Mouse (Mus musculus) ES-Bruce4 (cell line): ENCODE results near the gene 3300002I08Rik. TPM values are rescaled to one million over a fixed set of nuclear protein-coding genes. Genes with fewer than 3 reads are reported as not detected.
"Not testable (repeated sequence)": the region's sequence is repeated elsewhere in the genome, so short reads cannot be mapped to it uniquely, and the experiment has no call there.

Experiments
- H3K27ac ChIP-seq: 2 replicates; pipeline ENCODE4 v1.5.1; 2012; ENCODE audit warnings: low read length, inconsistent platforms; ENCODE audit not compliant: insufficient read depth
- H3K27me3 ChIP-seq: 2 replicates; pipeline ENCODE4 v1.6.1; 2012; ENCODE audit warnings: mild to moderate bottlenecking, low read length, inconsistent platforms; ENCODE audit not compliant: control insufficient read depth, poor library complexity, insufficient read depth, severe bottlenecking
- H3K36me3 ChIP-seq: 2 replicates; pipeline ENCODE4 v1.6.1; 2012; ENCODE audit warnings: inconsistent platforms, mild to moderate bottlenecking, low read length, moderate library complexity; ENCODE audit not compliant: control insufficient read depth, poor library complexity, insufficient read depth, severe bottlenecking
- H3K4me1 ChIP-seq: one replicate; pipeline ENCODE4 v1.8.1; 2011; ENCODE audit warnings: low read length; ENCODE audit not compliant: control insufficient read depth, insufficient read depth
- H3K4me3 ChIP-seq: 2 replicates; pipeline ENCODE4 v1.5.1; 2011; ENCODE audit warnings: low read depth, mild to moderate bottlenecking, low read length
- H3K9ac ChIP-seq: 2 replicates; pipeline ENCODE4 v1.6.1; 2012; ENCODE audit warnings: low read depth, mild to moderate bottlenecking, inconsistent platforms; ENCODE audit not compliant: poor library complexity, severe bottlenecking
- H3K9me3 ChIP-seq: replicated peaks from 2 replicates; pipeline ENCODE4 v1.6.1; 2012; ENCODE audit warnings: mild to moderate bottlenecking, low read length, inconsistent platforms; ENCODE audit not compliant: control insufficient read depth, poor library complexity, insufficient read depth, severe bottlenecking
- CTCF ChIP-seq: IDR thresholded peaks from one replicate; pipeline ENCODE4 v1.8.1; 2011; ENCODE audit warnings: low read depth, low read length
- EP300 ChIP-seq: IDR thresholded peaks from 2 replicates; pipeline ENCODE4 v1.6.1; 2011; ENCODE audit warnings: low read depth, low read length; ENCODE audit not compliant: insufficient read depth
- POLR2A ChIP-seq: IDR thresholded peaks from one replicate; pipeline ENCODE4 v1.8.1; 2011; ENCODE audit warnings: low read length; ENCODE audit not compliant: insufficient read depth
- polyA plus RNA-seq: library from polyadenylated mRNA; stranded (reverse); fragments of >200 nt; gene quantifications from 2 replicates; pipeline ENCODE4 v1.2.4, GENCODE M21; 2011; ENCODE audit warnings: low read depth; ENCODE audit not compliant: missing spikeins, insufficient read depth, insufficient read length

3300002I08Rik gene
- polyA plus RNA-seq, 1 experiment = 7.8 TPM

DNA sequence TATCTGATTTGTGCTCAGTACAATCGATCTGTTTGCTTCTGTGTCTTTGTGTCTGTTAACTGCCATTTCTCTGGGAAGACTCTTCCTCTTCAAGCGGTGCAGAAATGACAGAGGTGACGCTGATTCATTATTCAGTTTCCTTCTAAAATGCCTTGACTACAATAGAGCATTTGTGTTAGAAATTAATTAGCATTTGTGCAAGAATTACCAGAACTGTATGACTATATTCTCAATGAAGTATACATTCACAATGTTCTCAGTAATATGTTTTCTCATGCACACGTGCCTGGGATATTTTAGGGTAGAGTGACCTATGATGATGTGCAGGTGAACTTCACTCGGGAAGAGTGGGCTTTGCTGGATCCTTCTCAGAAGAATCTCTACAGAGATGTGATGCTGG is 39.2 kb downstream of the 3300002I08Rik start, which contains the start of gene Gm10130:
Gm10130 (plus strand) TSS at position 301 of the 400 bp plus-strand sequence.
- TF ChIP-seq POLR2A (no peak), EP300 (no peak), CTCF (no peak)
- Histone ChIP-seq H3K9me3 (no peaks in the 10 kb centered on the region; the same call in 1 of the 2 replicates), H3K27me3 (no peaks in the 10 kb centered on the region), H3K36me3 (peaks cover 19% of the 10 kb centered on the region), H3K4me1 (no peaks in the 10 kb centered on the region), H3K9ac (no peak within 1 kb of the TSS), H3K27ac (no peak within 1 kb of the TSS), H3K4me3 (no peak within 1 kb of the TSS)

DNA sequence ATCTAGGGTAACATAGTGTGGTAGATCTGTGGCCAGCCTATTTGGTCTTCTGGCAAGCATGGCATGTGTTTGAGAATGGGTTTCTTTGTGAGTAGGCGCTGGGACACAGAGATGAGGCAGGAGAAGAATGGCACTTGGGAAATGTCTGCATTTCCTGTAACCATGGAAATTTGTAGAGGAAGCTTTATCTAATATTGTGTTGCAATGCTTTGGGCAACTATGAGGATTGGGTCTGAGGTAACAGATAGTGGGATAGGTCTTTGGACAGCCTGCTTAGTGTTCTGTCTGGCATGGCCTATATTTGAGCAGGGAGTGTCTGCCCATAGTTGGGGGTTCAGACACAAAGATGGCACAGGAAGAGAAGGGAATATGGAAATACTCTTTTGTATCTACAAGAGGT is 43.6 kb downstream of the 3300002I08Rik start:
- Histone ChIP-seq H3K27ac (no peak overlapping the region), H3K4me1 (no peaks in the 10 kb centered on the region), H3K9ac (no peak overlapping the region), H3K36me3 (peaks cover 21% of the 10 kb centered on the region), H3K9me3 (no peaks in the 10 kb centered on the region; the same call in 1 of the 2 replicates), H3K27me3 (no peaks in the 10 kb centered on the region), H3K4me3 (no peak overlapping the region)
- TF ChIP-seq POLR2A = no peak

GRCm38 (mm10) chr2:150316140-150316539 is 46.4 kb downstream of the 3300002I08Rik start:
- H3K4me3 ChIP-seq = no peak overlapping the region
- H3K27ac ChIP-seq = no peak overlapping the region
- H3K36me3 ChIP-seq = peaks cover 14% of the 10 kb centered on the region
- H3K9me3 ChIP-seq = no peaks in the 10 kb centered on the region
- no peak overlapping the region for H3K9ac ChIP-seq
- no peak for TF ChIP-seq CTCF
- no peaks in the 10 kb centered on the region for H3K27me3 ChIP-seq
- H3K4me1 ChIP-seq = no peaks in the 10 kb centered on the region

- TF ChIP-seq EP300 (peak; percentile 69; the same call in 1 of the 2 replicates), POLR2A (peak; percentile 65)
- not testable (repeated sequence) for H3K4me1 ChIP-seq, H3K9me3 ChIP-seq, H3K27me3 ChIP-seq
- peak overlapping the region; percentile 88 for H3K9ac ChIP-seq
- peaks cover 11% of the 10 kb centered on the region for H3K36me3 ChIP-seq
- peak overlapping the region; percentile 99 for H3K4me3 ChIP-seq
- H3K27ac ChIP-seq = peak overlapping the region; percentile 62
Measured at GRCm38 (mm10) chr2:150310952-150311884, 51.3 kb downstream of the 3300002I08Rik start.

- no peak overlapping the region for H3K27ac ChIP-seq
- H3K9ac ChIP-seq = no peak overlapping the region
- H3K4me3 ChIP-seq = no peak overlapping the region
- no peaks in the 10 kb centered on the region for H3K27me3 ChIP-seq
- H3K36me3 ChIP-seq = no peaks in the 10 kb centered on the region
- TF ChIP-seq EP300 = no peak
- TF ChIP-seq POLR2A = no peak
- no peak for TF ChIP-seq CTCF
- H3K9me3 ChIP-seq = no peaks in the 10 kb centered on the region
- no peaks in the 10 kb centered on the region for H3K4me1 ChIP-seq
Measured at GRCm38 (mm10) chr2:150307183-150307773, 55.3 kb downstream of the 3300002I08Rik start.

GRCm38 (mm10) chr2:150299096-150299495 is 63.5 kb downstream of the 3300002I08Rik start:
- Histone ChIP-seq H3K4me1 (no peaks in the 10 kb centered on the region), H3K9me3 (no peaks in the 10 kb centered on the region), H3K4me3 (no peak overlapping the region), H3K36me3 (no peaks in the 10 kb centered on the region), H3K27ac (no peak overlapping the region), H3K9ac (no peak overlapping the region), H3K27me3 (no peaks in the 10 kb centered on the region)
- TF ChIP-seq CTCF (no peak), EP300 (no peak), POLR2A (no peak)
